Mouse (Mus musculus) frontal cortex, postnatal 25 days (tissue): ENCODE measurements around the gene Slc25a19.
"Not testable (repeated sequence)": the region's sequence is repeated elsewhere in the genome, so short reads cannot be mapped to it uniquely, and the experiment has no call there.

Experiments
- DNase-seq, 2 experiments: peaks; one replicate each; pipeline ENCODE4 v3.0.0; 2022; ENCODE audit warnings: low spot score in 2 of 2

Slc25a19 gene

DNA sequence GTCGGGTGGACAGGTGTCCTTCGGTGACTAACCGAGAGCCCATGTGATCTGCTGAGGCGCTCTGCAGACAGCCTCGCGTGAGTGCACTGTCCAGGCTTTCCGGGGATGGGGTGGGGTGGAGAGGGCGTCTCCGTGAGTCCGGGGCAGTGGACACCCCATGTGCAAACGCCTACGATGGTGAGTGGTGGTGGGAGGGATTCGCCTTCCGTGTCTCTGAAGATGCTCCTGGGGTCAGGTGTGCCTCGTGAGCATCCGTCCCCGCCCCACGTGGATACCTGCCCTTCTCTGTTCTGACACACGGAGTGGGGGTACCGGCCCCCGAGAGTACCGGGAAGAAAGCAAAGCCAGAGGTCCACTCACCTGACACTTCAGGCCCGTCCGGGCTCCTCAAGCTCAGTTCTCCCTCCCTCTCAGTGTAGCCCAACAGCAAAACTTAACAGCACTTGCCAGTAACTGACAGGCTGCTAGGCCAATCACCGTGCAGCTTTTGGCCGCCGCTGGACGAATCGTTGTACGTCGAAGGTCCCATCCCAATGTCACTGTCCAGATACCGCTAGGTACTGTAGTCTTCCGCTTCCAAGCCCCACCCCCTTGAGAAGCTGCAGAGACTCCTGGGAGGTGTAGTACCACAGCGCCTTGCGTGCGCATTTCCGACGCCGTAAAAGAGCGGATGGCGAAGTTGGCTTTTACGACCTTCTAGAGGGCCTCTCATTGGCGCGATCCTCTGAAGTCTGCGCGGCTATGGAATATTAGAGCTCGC, at the start of gene Slc25a19:
Gene Slc25a19 (minus strand): TSS at position 591 of the 760 bp plus-strand sequence.
- DNase-seq, result peak; percentile 98 to 99

DNA sequence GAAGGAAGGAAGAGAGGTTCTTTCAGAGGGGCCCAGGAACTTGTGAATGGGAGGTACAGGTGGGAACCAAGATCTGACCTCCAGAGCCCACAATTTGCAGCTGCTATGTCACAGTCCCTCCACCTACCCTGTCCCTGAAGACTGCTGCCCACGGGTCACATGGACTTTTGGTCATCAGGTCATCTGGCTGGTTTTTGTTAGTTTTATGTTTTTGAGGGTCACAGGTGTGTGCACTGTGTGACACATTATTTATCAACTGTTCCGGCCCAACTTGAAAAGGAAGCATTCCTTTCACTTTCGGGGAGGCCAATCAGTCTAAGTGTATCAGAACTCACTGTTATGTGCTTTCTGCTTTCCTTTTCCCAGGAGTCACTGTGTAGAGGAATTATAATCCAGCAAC, 49.4 kb upstream of the Slc25a19 start:
- DNase-seq, result no peak

DNA sequence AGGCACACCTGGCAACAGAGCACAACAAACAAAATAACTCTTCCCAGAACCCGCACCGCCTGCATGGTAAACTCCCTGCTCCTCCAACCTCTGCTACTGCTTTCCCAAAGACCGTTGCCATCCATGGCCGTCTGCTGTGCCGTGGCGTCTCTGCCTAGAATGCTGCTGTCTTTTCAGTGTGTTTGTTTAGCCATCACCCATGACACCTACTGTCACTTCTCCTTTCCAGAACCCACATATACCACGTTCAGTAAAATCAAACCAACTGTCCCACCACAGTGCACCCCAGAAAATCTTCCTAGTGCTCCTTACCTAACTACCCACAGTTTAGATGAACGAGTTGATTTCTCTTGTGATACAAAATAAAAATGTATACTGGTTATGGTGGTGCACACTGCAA, 48.6 kb upstream of the Slc25a19 start:
- no peak for DNase-seq

DNA sequence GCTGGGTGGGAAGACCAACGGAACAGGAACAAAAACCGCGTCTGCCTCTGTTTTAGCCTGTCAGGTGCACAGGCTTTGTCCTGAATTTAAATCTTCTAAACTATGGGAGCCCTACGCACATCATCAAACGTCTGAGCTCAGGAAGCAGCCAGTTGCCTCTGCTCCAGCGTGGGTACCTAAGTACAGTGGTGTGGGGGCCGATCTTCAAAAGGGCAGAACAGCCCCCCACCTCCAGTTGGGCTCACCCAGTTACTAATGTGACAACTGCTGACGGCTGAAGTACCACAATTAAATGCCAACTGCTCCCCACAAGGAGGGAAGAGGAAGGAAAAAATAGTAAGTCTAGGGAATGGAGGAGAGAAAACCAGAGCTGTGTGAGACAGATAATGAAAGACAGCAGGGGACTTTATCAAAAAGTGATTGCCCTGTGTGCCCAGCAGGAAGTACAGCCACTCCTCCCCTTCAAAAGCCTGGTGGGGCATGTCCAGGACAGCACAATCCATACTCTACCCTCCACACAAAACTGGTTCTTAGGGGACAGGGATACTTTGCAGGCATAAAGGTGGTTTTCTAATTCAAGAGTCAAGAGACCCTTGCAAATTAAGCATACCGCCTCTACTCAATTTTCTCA, 46.3 kb upstream of the Slc25a19 start:
- DNase-seq, result peak in 1 of 2 experiments; percentile 39

- DNase-seq, result no peak
These were observed 45.6 kb upstream of the Slc25a19 start for GRCm38 (mm10) chr11:115673471-115674234.

- no peak for DNase-seq
These were observed 44.3 kb upstream of the Slc25a19 start for GRCm38 (mm10) chr11:115672226-115672987.

DNA sequence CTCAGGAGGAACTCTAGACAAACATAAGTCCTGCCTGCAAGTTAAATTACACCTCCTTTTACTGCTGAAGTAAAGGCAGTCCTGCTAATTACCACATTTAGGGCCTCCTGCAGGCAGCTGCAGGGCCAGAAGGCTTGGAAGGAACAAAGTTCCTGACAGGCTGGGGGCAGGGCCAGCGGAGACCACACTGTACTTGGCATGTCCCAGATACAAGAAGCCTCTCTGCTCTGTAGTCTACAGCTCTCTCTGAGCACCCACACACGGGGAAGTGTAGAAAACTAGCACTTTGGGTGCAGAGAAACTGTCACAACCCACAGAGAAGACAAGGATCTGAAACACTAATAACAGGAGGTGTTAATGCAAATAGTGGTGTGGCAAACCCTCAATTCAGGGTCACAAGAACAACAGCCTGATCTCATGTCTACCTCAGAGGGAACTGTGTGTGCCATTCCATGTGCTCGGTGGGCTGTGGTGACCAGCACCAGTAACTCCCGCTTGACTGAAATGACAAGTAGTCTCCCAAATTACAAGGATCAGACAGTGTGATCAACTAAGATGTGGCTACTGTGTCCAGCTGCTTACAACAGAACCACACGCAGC, 42.5 kb upstream of the Slc25a19 start:
- peak in 1 of 2 experiments; percentile 42 for DNase-seq

GRCm38 (mm10) chr11:115663676-115664335, 35.7 kb upstream of the Slc25a19 start:
- DNase-seq, result no peak

DNA sequence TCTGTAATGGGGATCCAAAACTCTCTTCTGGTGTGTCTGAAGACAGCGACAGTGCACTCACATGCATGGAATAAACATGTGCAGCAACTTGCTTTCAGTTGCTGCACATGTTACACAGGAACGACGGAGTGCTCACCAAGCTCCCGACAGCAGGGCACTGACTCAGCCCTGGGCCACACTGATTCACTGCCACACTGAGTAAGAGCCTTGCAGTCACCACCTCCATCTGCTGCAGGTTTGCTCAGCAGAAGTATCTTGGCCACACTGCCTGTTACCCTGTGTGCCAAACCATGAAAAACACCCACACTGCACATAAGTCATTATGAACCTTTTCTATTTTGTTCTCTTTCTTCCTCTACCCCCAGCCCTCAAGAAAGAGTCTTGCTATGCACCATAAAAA, 32.3 kb upstream of the Slc25a19 start:
- DNase-seq, result no peak

- DNase-seq, result no peak
These were observed 30.4 kb upstream of the Slc25a19 start for GRCm38 (mm10) chr11:115658521-115658920.

DNA sequence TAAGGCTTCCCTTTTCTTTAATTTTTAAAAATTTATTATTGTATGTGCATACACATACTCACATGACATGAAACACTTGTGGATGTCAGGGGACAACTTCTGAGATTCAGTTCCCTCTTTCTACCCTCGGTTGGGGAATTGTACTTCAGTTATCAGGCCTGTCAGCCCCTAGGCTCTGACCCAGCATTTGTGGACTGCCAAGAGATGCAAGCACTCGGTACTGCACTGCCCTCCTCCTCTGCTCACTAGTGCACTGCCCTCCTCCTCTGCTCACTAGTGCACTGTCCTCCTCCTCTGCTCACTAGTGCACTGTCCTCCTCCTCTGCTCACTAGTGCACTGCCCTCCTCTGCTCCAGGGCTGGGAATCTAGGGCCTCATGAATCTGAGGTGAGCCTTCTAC, 26.0 kb upstream of the Slc25a19 start:
- DNase-seq, result no peak

- no peak for DNase-seq
These were observed 25.1 kb upstream of the Slc25a19 start for GRCm38 (mm10) chr11:115653194-115653593.

- no peak for DNase-seq
These were observed 23.6 kb upstream of the Slc25a19 start for GRCm38 (mm10) chr11:115651680-115652079.

- no peak for DNase-seq
These were observed 21.6 kb upstream of the Slc25a19 start for GRCm38 (mm10) chr11:115649706-115650105.

- no peak for DNase-seq
These were observed 19.4 kb upstream of the Slc25a19 start for GRCm38 (mm10) chr11:115647459-115647858.

- DNase-seq, result no peak
These were observed 18.3 kb upstream of the Slc25a19 start for GRCm38 (mm10) chr11:115646439-115646838.

DNA sequence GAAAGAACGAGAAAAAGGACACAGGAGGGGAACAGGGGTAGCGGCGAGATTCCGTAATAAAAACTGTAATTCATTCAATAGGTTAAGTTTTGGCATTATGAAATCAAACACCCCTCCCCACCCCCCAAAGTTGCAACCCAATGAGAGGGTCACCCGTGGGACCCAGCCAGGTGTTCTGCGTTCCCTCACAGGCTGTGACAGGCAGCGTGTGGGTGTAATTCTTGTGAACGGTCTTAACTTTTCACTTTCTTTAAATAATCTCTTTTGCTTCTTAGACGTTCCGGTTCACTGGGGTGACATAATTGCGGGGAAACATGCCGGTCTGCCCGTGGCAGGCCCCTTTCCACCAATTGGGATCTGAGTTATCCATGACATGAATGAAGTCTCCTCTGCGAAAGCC, 17.4 kb upstream of the Slc25a19 start:
- DNase-seq, result not testable (repeated sequence)

- no peak for DNase-seq
These were observed 16.2 kb upstream of the Slc25a19 start for GRCm38 (mm10) chr11:115644308-115644707.

DNA sequence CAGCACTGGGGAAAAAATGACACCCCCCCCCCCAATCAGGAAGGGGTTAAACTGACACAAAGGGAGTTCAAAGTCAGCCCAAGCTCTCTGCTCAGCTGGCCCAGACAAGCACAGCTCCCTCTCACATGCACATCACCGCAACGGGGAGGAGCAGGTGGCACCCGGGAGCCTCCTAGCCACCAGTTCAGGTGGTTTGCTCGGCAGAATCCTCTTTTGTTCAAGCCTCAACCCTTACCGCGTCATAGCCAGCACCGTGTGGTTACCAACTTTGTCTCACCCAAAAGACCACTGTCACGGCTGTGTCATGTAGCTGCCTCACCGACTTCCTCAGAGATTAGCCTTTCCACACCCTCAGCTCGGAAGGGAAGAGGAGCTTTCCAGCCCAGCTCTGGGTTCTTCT, 15.2 kb upstream of the Slc25a19 start:
- DNase-seq, result no peak

DNA sequence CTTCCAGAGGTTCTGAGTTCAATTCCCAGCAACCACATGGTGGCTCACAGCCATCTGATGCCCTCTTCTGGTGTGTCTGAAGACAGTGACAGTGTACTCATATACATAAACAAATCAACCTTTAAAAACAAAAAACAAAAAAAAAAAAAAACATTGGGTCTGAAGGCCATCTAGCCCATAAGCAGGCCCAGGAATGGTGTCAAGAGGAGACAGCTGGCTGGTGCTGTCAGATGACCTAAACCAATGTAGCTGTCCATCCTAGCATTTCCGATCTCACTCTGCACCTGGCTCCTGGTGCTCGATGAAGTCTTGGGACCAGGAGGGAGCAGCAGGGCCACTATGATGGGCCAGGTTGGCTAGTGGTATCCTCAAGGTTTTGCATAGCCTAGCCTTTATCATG, 14.6 kb upstream of the Slc25a19 start:
- no peak for DNase-seq

DNA sequence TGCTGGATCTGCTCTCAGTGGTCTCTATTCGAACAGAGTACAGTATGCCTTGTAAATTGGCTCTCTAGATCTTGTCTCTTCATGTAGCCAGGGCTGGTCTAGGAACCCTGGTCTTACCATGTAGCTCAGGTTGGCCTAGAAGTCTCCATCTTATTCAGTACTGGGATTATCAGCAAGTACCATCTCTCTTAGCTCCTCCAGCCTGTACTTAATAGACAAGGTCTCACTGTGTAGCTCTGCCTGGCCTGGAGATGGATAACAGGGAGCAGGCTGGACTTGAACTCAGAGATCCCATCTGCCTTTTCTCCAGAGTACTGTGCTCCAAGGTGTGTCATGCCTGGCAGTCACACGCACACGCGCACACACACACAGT, 13.6 kb upstream of the Slc25a19 start:
- no peak for DNase-seq
